Mouse (Mus musculus): ENCODE measurements around the gene 4932438A13Rik.

- TF ChIP-seq GATA1 (IDR thresholded peaks at IDR 0.05; ENCODE audit: borderline replicate concordance, low read length) (no peak), FLI1 (IDR thresholded peaks at IDR 0.05; ENCODE audit: low read length) (no peak)
Observed at GRCm38 (mm10) chr3:36827274-36828025, 35.5 kb upstream of the 4932438A13Rik start.

All from megakaryocyte, embryonic 14.5 days (primary cell).